In the genomic region with DNA sequence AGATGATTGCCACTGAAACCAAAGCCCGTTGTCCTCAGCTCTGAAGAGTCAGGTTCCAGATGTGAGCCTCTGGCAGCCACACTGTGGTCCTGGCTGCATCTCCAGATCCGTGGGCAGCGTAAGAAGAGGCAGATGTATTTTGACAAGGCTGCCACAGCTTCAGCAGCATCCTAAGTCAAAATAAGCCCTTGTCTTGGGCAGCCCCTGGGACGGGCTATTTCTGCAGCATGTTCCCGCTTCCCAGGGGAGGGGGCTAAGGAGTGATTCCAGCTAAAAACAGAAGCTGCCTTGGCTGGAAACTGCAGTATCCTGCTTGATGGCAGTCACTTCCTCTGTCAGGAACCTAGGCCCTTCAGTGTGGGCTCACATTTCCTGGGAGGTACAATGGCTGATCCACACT, we compare ENCODE assay signal across 15 mouse cellular contexts. TPM values are rescaled to one million over a fixed set of nuclear protein-coding genes. Genes with fewer than 3 reads are reported as not detected.
"Had no signal": no experiment of that assay in that cellular context is flagged by ENCODE, and none has a peak within 500 bp of the region (broad histone marks: within the 10 kb centered on the region; RNA-seq: fewer than 3 reads in every experiment).

No protein-coding gene starts in this region.

- H3K36me3 ChIP-seq: intestine, embryonic 15.5 days; limb, embryonic 10.5 days; liver, embryonic 15.5 days; neural tube, embryonic 12.5 days; stomach, embryonic 15.5 days had no signal

- H3K9me3 ChIP-seq: intestine, embryonic 15.5 days; limb, embryonic 10.5 days; liver, embryonic 15.5 days; midbrain, embryonic 13.5 days; neural tube, embryonic 12.5 days; stomach, embryonic 15.5 days had no signal

- ATAC-seq: intestine, embryonic 15.5 days; lung, postnatal 0 days; midbrain, embryonic 13.5 days had no signal

- H3K4me3 ChIP-seq: intestine, embryonic 15.5 days; limb, embryonic 10.5 days; liver, embryonic 15.5 days; midbrain, embryonic 13.5 days; neural tube, embryonic 12.5 days; stomach, embryonic 15.5 days had no signal

- H3K27me3 ChIP-seq: intestine, embryonic 15.5 days; liver, embryonic 15.5 days; midbrain, embryonic 13.5 days; neural tube, embryonic 12.5 days; stomach, embryonic 15.5 days had no signal

- DNase-seq: kidney, adult 18-20 months; kidney, postnatal 10 days; kidney, postnatal 4 days; lung, adult 2 months; lung, postnatal 36 days; thymus, adult 2 months; thymus, postnatal 25 days had no signal

- H3K4me1 ChIP-seq: intestine, embryonic 15.5 days; liver, embryonic 15.5 days; neural tube, embryonic 12.5 days; stomach, embryonic 15.5 days had no signal

RNA-seq across cellular contexts. Expression of gene Cplx2, which starts 23.1 kb away (rescaled TPM):
- total RNA-seq: monocyte, adult 5-6 weeks had no signal
